Mouse (Mus musculus) liver, embryonic 14.5 days (tissue): Measurements from ENCODE around the gene Chn2.

ENCODE experiments used
- CTCF ChIP-seq: IDR thresholded peaks from 2 replicates; pipeline ENCODE4 v1.5.1; 2016; ENCODE audit warnings: antibody characterized with exemption, low read depth, control low read depth
- EP300 ChIP-seq: IDR thresholded peaks from 2 replicates; pipeline ENCODE4 v1.6.1; 2016; ENCODE audit warnings: antibody characterized with exemption, low read depth

DNA sequence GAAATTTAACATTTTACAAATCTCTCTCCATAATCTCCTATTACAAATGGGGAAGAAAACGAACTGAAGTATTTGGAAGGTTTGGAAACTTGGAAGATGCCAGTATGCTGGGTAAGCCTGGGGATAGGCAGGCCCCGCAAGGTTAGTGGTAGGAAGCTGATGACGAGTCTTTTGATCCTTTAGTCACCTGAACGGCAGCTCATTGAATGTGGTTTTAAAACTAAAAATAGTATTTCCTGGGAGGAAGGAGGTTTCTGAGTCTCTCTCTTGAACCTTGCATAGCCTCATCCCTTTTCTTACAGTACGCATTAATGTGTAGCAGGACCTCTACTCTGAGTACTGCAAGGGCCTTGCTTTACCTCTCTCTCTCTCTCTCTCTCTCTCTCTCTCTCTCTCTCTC is 29.5 kb downstream of the Chn2 start:
- no peak for TF ChIP-seq CTCF
- no peak for TF ChIP-seq EP300
